Mouse (Mus musculus) thymus, adult 2 months (tissue): ENCODE results near the gene Adamts18.

Experiments
- CTCF ChIP-seq: fragments of 200-500 bp; IDR thresholded peaks from 2 replicates; pipeline ENCODE4 v1.5.1; 2012; ENCODE audit warnings: mild to moderate bottlenecking, control low read depth, low read length, moderate library complexity, borderline replicate concordance; ENCODE audit not compliant: control insufficient read depth, poor library complexity, insufficient read depth; ENCODE audit errors: extremely low read depth
- POLR2A ChIP-seq: fragments of 200-500 bp; IDR thresholded peaks from 2 replicates; pipeline ENCODE4 v1.6.1; 2012; ENCODE audit warnings: mild to moderate bottlenecking, low read length, control low read depth, moderate library complexity; ENCODE audit not compliant: control insufficient read depth, poor library complexity, insufficient read depth; ENCODE audit errors: extremely low read depth

DNA sequence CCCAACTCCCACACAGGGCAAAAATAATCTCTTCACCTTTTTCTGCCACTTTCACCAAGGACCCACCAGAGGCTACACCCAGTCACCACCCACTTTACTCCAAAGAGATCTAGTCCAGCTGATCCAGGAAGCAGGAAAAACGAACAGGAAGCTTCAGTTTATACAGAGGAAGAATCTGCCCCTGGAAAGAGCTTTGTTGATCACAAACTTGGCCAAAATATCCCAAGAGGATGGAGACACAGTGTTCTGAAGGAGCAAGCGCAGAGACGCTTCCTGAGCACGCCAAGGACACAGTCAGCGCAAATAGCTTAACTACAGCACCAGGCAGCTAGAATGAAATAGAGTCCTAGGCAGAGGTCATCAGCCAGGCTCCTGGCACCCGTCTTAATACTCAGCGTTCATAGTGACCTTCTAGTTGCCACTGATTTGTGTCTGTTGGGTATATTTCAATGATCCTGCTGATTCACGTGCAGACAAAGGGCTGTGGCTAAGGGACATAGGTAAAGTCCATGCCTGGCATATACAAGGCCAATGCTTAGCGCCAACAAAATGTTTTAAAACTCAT, 113.0 kb downstream of the Adamts18 start:
- TF ChIP-seq CTCF (no peak), POLR2A (no peak)
